14 mouse cellular contexts compared by ENCODE assay signal in genomic region chr1:118492811-118493210, GRCm38 (mm10).
DNase-seq lines count a peak whose midpoint lies in the region; ATAC-seq and TF ChIP-seq lines count a peak whose summit lies in the region.
"Had no signal": no experiment of that assay in that cellular context is flagged by ENCODE, and none has a peak within 500 bp of the region (broad histone marks: within the 10 kb centered on the region; RNA-seq: fewer than 3 reads in every experiment).

No protein-coding gene starts in this region.

- DNase-seq in embryo, embryonic 11 days: peak; percentile 10
- DNase-seq in embryo, embryonic 9.5 days (ENCODE audit: extremely low spot score): no peak
- peak; percentile 26 for DNase-seq in 416B (ENCODE audit: low read depth)
- peak; percentile 40 for DNase-seq in brain, embryonic 14.5 days (ENCODE audit: low read depth)
- no peak for DNase-seq in testis, postnatal 10 days (ENCODE audit: low spot score)
- no peak for DNase-seq in urinary bladder, postnatal 10 days (ENCODE audit: low spot score)
- DNase-seq: adrenal gland, postnatal 10 days; cerebellum, adult 2 months; kidney, adult 9 months had no signal

- WGBS in intestine, postnatal 0 days: 72% methylated on average over 3 of the region's 3 CpGs
- 83% methylated on average over 3 of the region's 3 CpGs for WGBS in intestine, embryonic 15.5 days

- H3K4me2 ChIP-seq in intestine, postnatal 0 days (replicated peaks; ENCODE audit: low read depth): no peak overlapping the region
- H3K4me2 ChIP-seq in intestine, embryonic 15.5 days (replicated peaks): no peak overlapping the region
- H3K4me2 ChIP-seq: heart, embryonic 11.5 days; liver, embryonic 11.5 days; midbrain, embryonic 12.5 days had no signal

- no peak for ATAC-seq in intestine, postnatal 0 days
- no peak for ATAC-seq in intestine, embryonic 15.5 days

- TF ChIP-seq POLR2A in brain, embryonic 14.5 days (IDR thresholded peaks at IDR 0.05; ENCODE audit: borderline replicate concordance, extremely low read depth, insufficient read depth, insufficient read length, poor library complexity, severe bottlenecking): no peak

- H3K9me3 ChIP-seq in intestine, postnatal 0 days (ENCODE audit: control insufficient read depth): no peaks in the 10 kb centered on the region
- H3K9me3 ChIP-seq in intestine, embryonic 15.5 days: no peaks in the 10 kb centered on the region
- H3K9me3 ChIP-seq: midbrain, embryonic 12.5 days had no signal

- H3K36me3 ChIP-seq in intestine, postnatal 0 days (ENCODE audit: control insufficient read depth, insufficient read depth): peaks cover 3% of the 10 kb centered on the region; the same call in 1 of the 2 replicates
- no peaks in the 10 kb centered on the region for H3K36me3 ChIP-seq in intestine, embryonic 15.5 days

- peak; percentile 70 for TF ChIP-seq CTCF in intestine, postnatal 0 days (IDR thresholded peaks at IDR 0.05; ENCODE audit: low read depth)
- peak; percentile 40; the same call in 1 of the 2 replicates for TF ChIP-seq CTCF in brain, embryonic 14.5 days (IDR thresholded peaks at IDR 0.05; ENCODE audit: borderline replicate concordance, extremely low read depth, insufficient read depth, insufficient read length)

- no peaks in the 10 kb centered on the region for H3K4me1 ChIP-seq in intestine, postnatal 0 days (replicated peaks; ENCODE audit: control insufficient read depth, insufficient read depth, low read length)
- H3K4me1 ChIP-seq in intestine, embryonic 15.5 days (replicated peaks): no peaks in the 10 kb centered on the region
- H3K4me1 ChIP-seq: midbrain, embryonic 12.5 days had no signal

- H3K27ac ChIP-seq in intestine, postnatal 0 days (ENCODE audit: low read depth, low read length): no peak overlapping the region
- no peak overlapping the region for H3K27ac ChIP-seq in intestine, embryonic 15.5 days
- H3K27ac ChIP-seq: midbrain, embryonic 12.5 days had no signal

- H3K4me3 ChIP-seq in intestine, postnatal 0 days (ENCODE audit: low read depth, low read length): no peak overlapping the region
- no peak overlapping the region for H3K4me3 ChIP-seq in intestine, embryonic 15.5 days (replicated peaks)
- H3K4me3 ChIP-seq: midbrain, embryonic 12.5 days had no signal

- H3K9ac ChIP-seq in intestine, postnatal 0 days (ENCODE audit: low read depth, low read length): no peak overlapping the region
- no peak overlapping the region for H3K9ac ChIP-seq in intestine, embryonic 15.5 days
- H3K9ac ChIP-seq: midbrain, embryonic 12.5 days had no signal

- no peaks in the 10 kb centered on the region for H3K27me3 ChIP-seq in intestine, postnatal 0 days (replicated peaks; ENCODE audit: control insufficient read depth, insufficient read depth, low read length)
- H3K27me3 ChIP-seq in intestine, embryonic 15.5 days (replicated peaks): no peaks in the 10 kb centered on the region
- H3K27me3 ChIP-seq: midbrain, embryonic 12.5 days had no signal

Comparison
In these comparisons a context has a peak if more than half of its experiments do, and no peak if none do; other contexts are left out.
1. DNase-seq: peak in embryo, embryonic 11 days (single experiment), 416B (single experiment) and brain, embryonic 14.5 days (single experiment); none in embryo, embryonic 9.5 days (single experiment), testis, postnatal 10 days (single experiment) and urinary bladder, postnatal 10 days (single experiment).